Mouse (Mus musculus) bone marrow, adult 2 months (tissue): ENCODE results near the gene Satb1.

Experiments
- CTCF ChIP-seq: fragments of 200-500 bp; IDR thresholded peaks from 2 replicates; pipeline ENCODE4 v1.5.1; 2011; ENCODE audit warnings: low read length, control low read depth; ENCODE audit not compliant: control insufficient read depth, insufficient read depth
- POLR2A ChIP-seq: fragments of 200-500 bp; IDR thresholded peaks from 2 replicates; pipeline ENCODE4 v1.6.1; 2011; ENCODE audit warnings: low read depth, mild to moderate bottlenecking, control low read depth, low read length, borderline replicate concordance; ENCODE audit not compliant: control insufficient read depth

DNA sequence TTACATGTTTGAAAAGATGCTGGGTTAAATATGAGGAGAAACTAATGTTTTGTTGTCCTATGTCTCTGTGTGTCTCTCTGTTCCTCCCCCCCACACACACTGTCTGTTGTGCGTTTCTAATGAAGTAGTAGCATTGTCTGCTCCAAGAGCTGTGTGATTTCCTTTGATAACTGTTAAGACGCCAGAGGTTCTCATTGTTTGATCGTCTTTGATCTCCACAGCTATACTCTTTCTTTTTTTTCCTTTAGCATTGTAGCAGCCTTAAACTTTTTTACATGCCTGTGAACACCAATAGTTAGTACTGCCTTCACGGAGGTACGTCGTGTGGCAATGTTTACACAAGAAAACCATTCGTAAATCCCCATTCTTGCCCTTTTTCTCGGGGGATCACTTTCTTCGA lies 47.1 kb upstream of the Satb1 start:
- TF ChIP-seq POLR2A (no peak), CTCF (no peak)
